Comparison of ENCODE assay signal across 8 mouse cellular contexts in genomic region chr5:23432708-23433645, GRCm38 (mm10). TPM values are rescaled to one million over a fixed set of nuclear protein-coding genes. Genes with fewer than 3 reads are reported as not detected.
DNase-seq lines count a peak whose midpoint lies in the region; ATAC-seq and TF ChIP-seq lines count a peak whose summit lies in the region.

No protein-coding gene starts in this region.

- no peak for TF ChIP-seq CTCF in kidney, adult 2 months (conservative IDR thresholded peaks at IDR 0.05; ENCODE audit: insufficient read depth, insufficient read length, low read depth, low read length)

- H3K9me3 ChIP-seq in embryonic facial prominence, embryonic 13.5 days = no peaks in the 10 kb centered on the region
- no peaks in the 10 kb centered on the region for H3K9me3 ChIP-seq in limb, embryonic 12.5 days
- no peaks in the 10 kb centered on the region for H3K9me3 ChIP-seq in midbrain, embryonic 14.5 days (ENCODE audit: control insufficient read depth, low read length)

- H3K4me2 ChIP-seq in embryonic facial prominence, embryonic 13.5 days = peak overlapping the region; percentile 83
- H3K4me2 ChIP-seq in limb, embryonic 12.5 days = peak overlapping the region; percentile 85
- peak overlapping the region; percentile 94 for H3K4me2 ChIP-seq in midbrain, embryonic 14.5 days (ENCODE audit: low read length)

- H3K4me1 ChIP-seq in embryonic facial prominence, embryonic 13.5 days = peaks cover 28% of the 10 kb centered on the region
- no peaks in the 10 kb centered on the region; the same call in 1 of the 2 replicates for H3K4me1 ChIP-seq in kidney, adult 2 months (ENCODE audit: control insufficient read depth, insufficient read depth, low read length)
- peaks cover 35% of the 10 kb centered on the region for H3K4me1 ChIP-seq in limb, embryonic 12.5 days (replicated peaks)
- peaks cover 27% of the 10 kb centered on the region for H3K4me1 ChIP-seq in midbrain, embryonic 14.5 days (ENCODE audit: control insufficient read depth, insufficient read depth, low read length)

- peak overlapping the region; percentile 98 for H3K4me3 ChIP-seq in embryonic facial prominence, embryonic 13.5 days
- H3K4me3 ChIP-seq in kidney, adult 2 months (ENCODE audit: insufficient read depth, low read depth, low read length) = peak overlapping the region; percentile 79
- H3K4me3 ChIP-seq in limb, embryonic 12.5 days (replicated peaks) = peak overlapping the region; percentile 93
- peak overlapping the region; percentile 100 for H3K4me3 ChIP-seq in midbrain, embryonic 14.5 days (replicated peaks; ENCODE audit: low read depth, low read length)

- H3K27me3 ChIP-seq in embryonic facial prominence, embryonic 13.5 days = no peaks in the 10 kb centered on the region
- no peaks in the 10 kb centered on the region for H3K27me3 ChIP-seq in kidney, adult 2 months (replicated peaks; ENCODE audit: control insufficient read depth, insufficient read depth, low read length)
- no peaks in the 10 kb centered on the region for H3K27me3 ChIP-seq in limb, embryonic 12.5 days
- no peaks in the 10 kb centered on the region for H3K27me3 ChIP-seq in midbrain, embryonic 14.5 days (ENCODE audit: control insufficient read depth, insufficient read depth, low read length)

- H3K9ac ChIP-seq in embryonic facial prominence, embryonic 13.5 days = peak overlapping the region; percentile 100
- H3K9ac ChIP-seq in limb, embryonic 12.5 days (replicated peaks) = peak overlapping the region; percentile 99
- peak overlapping the region; percentile 100 for H3K9ac ChIP-seq in midbrain, embryonic 14.5 days (replicated peaks; ENCODE audit: low read length)

- TF ChIP-seq POLR2A in kidney, adult 2 months (IDR thresholded peaks at IDR 0.05; ENCODE audit: low read depth, low read length) = peak; percentile 91

- H3K36me3 ChIP-seq in embryonic facial prominence, embryonic 13.5 days = no peaks in the 10 kb centered on the region
- H3K36me3 ChIP-seq in kidney, adult 2 months (ENCODE audit: control insufficient read depth, insufficient read depth, low read length) = no peaks in the 10 kb centered on the region; the same call in 1 of the 2 replicates
- no peaks in the 10 kb centered on the region for H3K36me3 ChIP-seq in limb, embryonic 12.5 days
- H3K36me3 ChIP-seq in midbrain, embryonic 14.5 days (ENCODE audit: control insufficient read depth, insufficient read depth, low read length) = no peaks in the 10 kb centered on the region

- ATAC-seq in embryonic facial prominence, embryonic 13.5 days (ENCODE audit: insufficient number of reproducible peaks, insufficient read depth, low FRiP score, low TSS enrichment, low read depth) = peak; percentile 94
- peak; percentile 93 for ATAC-seq in limb, embryonic 12.5 days (ENCODE audit: insufficient number of reproducible peaks, insufficient read depth, low FRiP score, low TSS enrichment, low read depth)
- ATAC-seq in midbrain, embryonic 14.5 days (ENCODE audit: low FRiP score, low TSS enrichment) = peak; percentile 92

- under 1% methylated on average over 61 of the region's 61 CpGs for WGBS in embryonic facial prominence, embryonic 13.5 days
- WGBS in kidney, adult 2 months = under 1% methylated on average over 61 of the region's 61 CpGs
- under 1% methylated on average over 60 of the region's 61 CpGs for WGBS in limb, embryonic 12.5 days
- under 1% methylated on average over 60 of the region's 61 CpGs for WGBS in midbrain, embryonic 14.5 days

- peak; percentile 99 for DNase-seq in 416B (ENCODE audit: low read depth)
- DNase-seq in adrenal gland, postnatal 4 days (ENCODE audit: low spot score in 2 of 2) = peak; percentile 97 to 98
- peak; percentile 99 to 100 for DNase-seq in heart, adult 18-20 months
- DNase-seq in kidney, adult 2 months = peak; percentile 99
- DNase-seq in midbrain, embryonic 14.5 days = peak; percentile 96
- peak; percentile 96 for DNase-seq in spleen, adult 12 weeks (ENCODE audit: low spot score)

- H3K27ac ChIP-seq in embryonic facial prominence, embryonic 13.5 days = peak overlapping the region; percentile 100
- peak overlapping the region; percentile 100 for H3K27ac ChIP-seq in kidney, adult 2 months (ENCODE audit: insufficient read depth, low read depth, low read length)
- peak overlapping the region; percentile 100 for H3K27ac ChIP-seq in limb, embryonic 12.5 days
- H3K27ac ChIP-seq in midbrain, embryonic 14.5 days (replicated peaks; ENCODE audit: low read depth, low read length) = peak overlapping the region; percentile 100

RNA-seq across cellular contexts. Expression of gene Kmt2e, which starts 1.3 kb away (rescaled TPM):
- 10 to 100 TPM; 90.0 to 93.1 TPM for total RNA-seq in adrenal gland, postnatal 4 days (2021)
- polyA plus RNA-seq in embryonic facial prominence, embryonic 13.5 days (2015; fragmentation: Nextera tagmentation; extraction: Ambion mirVana) = 123 and 126 TPM in 2 replicates
- 10 to 100 TPM; 40.6 to 45.0 TPM for total RNA-seq in heart, adult 18-20 months (2021)
- 18.8 and 19.8 TPM in 2 replicates for polyA plus RNA-seq in kidney, adult 2 months (2012; rRNA removed)
- 109 TPM in 2 replicates for polyA plus RNA-seq in limb, embryonic 12.5 days (2016; fragmentation: Nextera tagmentation; extraction: Ambion mirVana)
- 152 and 155 TPM in 2 replicates for polyA plus RNA-seq in midbrain, embryonic 14.5 days (2014; fragmentation: Nextera tagmentation; extraction: Ambion mirVana)

Comparison
In these comparisons a context has a peak if more than half of its experiments do, and no peak if none do; other contexts are left out.
1. Peak in every context shown above with its lines: DNase-seq, ATAC-seq, H3K4me3 ChIP-seq and H3K27ac ChIP-seq.